Mouse (Mus musculus) heart, postnatal 0 days (tissue): ENCODE data around the gene Arap1. TPM values are rescaled to one million over a fixed set of nuclear protein-coding genes. Genes with fewer than 3 reads are reported as not detected.

ENCODE experiments used
- ATAC-seq: fragments of 200-750 bp; cut with Nextera tagmentation; 2 replicates; pipeline ENCODE4 v1.8.0; 2017; ENCODE audit warnings: low read depth, moderate number of reproducible peaks, moderate library complexity; ENCODE audit not compliant: insufficient read depth
- DNase-seq: peaks from one replicate; pipeline ENCODE4 v3.0.0-alpha.2; 2016; ENCODE audit warnings: low spot score
- H3K27ac ChIP-seq: fragments of 300-500 bp; sonication (generic); 2 replicates; pipeline ENCODE4 v1.5.1; 2014; ENCODE audit warnings: low read depth, mild to moderate bottlenecking
- H3K27me3 ChIP-seq: fragments of 300-500 bp; sonication (generic); 2 replicates; pipeline ENCODE4 v1.6.1; 2014; ENCODE audit warnings: low read length, mixed read lengths; ENCODE audit not compliant: control insufficient read depth, insufficient read depth
- H3K36me3 ChIP-seq: fragments of 300-500 bp; sonication (generic); replicated peaks from 2 replicates; pipeline ENCODE4 v1.6.1; 2014; ENCODE audit warnings: low read length, mixed read lengths; ENCODE audit not compliant: control insufficient read depth, insufficient read depth
- H3K4me1 ChIP-seq: fragments of 300-500 bp; sonication (generic); 2 replicates; pipeline ENCODE4 v1.6.1; 2014; ENCODE audit warnings: antibody characterized with exemption; ENCODE audit not compliant: control insufficient read depth, insufficient read depth
- H3K4me2 ChIP-seq: fragments of 300-500 bp; sonication (generic); 2 replicates; pipeline ENCODE4 v1.6.1; 2014; ENCODE audit warnings: low read depth, mild to moderate bottlenecking, low read length, moderate library complexity
- H3K4me3 ChIP-seq: fragments of 300-500 bp; sonication (generic); 2 replicates; pipeline ENCODE4 v1.5.1; 2014; ENCODE audit warnings: low read depth, low read length
- H3K9ac ChIP-seq: fragments of 300-500 bp; sonication (generic); replicated peaks from 2 replicates; pipeline ENCODE4 v1.6.1; 2014; ENCODE audit warnings: low read depth, low read length, mixed read lengths
- H3K9me3 ChIP-seq: fragments of 300-500 bp; sonication (generic); replicated peaks from 2 replicates; pipeline ENCODE4 v1.6.1; 2016; ENCODE audit warnings: low read length; ENCODE audit not compliant: control insufficient read depth
- CTCF ChIP-seq: IDR thresholded peaks from 2 replicates; pipeline ENCODE4 v1.5.1; 2016; ENCODE audit warnings: antibody characterized with exemption, control low read depth, low read depth
- EP300 ChIP-seq: IDR thresholded peaks from 2 replicates; pipeline ENCODE4 v1.6.1; 2016; ENCODE audit warnings: antibody characterized with exemption, low read depth
- WGBS: fragments of 180-500 bp; shearing (Covaris S2); extraction: QIAGEN DNeasy Blood & Tissue Kit; methylation state at CpG from one replicate; pipeline ENCODE4 v1.1.7; 2014; 5-methylcytosine and 5-hydroxymethylcytosine counted together
- polyA plus RNA-seq: library from polyadenylated mRNA; unstranded; fragments of >200 nt; fragmentation: Nextera tagmentation; extraction: Ambion mirVana; gene quantifications from 2 replicates; pipeline ENCODE4 v1.2.1, GENCODE M21; 2015
- total RNA-seq: library from RNA; depleted of rRNA; stranded (reverse); fragments of >200 nt; gene quantifications from 2 replicates; pipeline ENCODE4 v1.2.3, GENCODE M21; 2014; ENCODE audit warnings: low replicate concordance

The Arap1 gene
- total and polyA plus RNA-seq, 2 experiments from 2014 or later = 18.6 to 101 TPM

GRCm38 (mm10) chr7:101314396-101314795 lies 33.5 kb upstream of the Arap1 start:
- H3K9ac ChIP-seq = no peak overlapping the region
- no peak overlapping the region for H3K27ac ChIP-seq

GRCm38 (mm10) chr7:101315699-101316098 lies 32.2 kb upstream of the Arap1 start:
- ATAC-seq = no peak
- no peaks in the 10 kb centered on the region for H3K9me3 ChIP-seq
- H3K4me1 ChIP-seq = 0 out of 2 replicates have a peak, but pooled peaks cover 9% of the 10 kb centered on the region
- H3K4me2 ChIP-seq = no peak overlapping the region
- TF ChIP-seq CTCF (no peak), EP300 (no peak)
- no peak for DNase-seq
- no peak overlapping the region for H3K27ac ChIP-seq
- no peaks in the 10 kb centered on the region for H3K36me3 ChIP-seq
- no peaks in the 10 kb centered on the region for H3K27me3 ChIP-seq
- H3K9ac ChIP-seq = no peak overlapping the region
- H3K4me3 ChIP-seq = no peak overlapping the region

More at GRCm38 (mm10) chr7:101314396-101314795, 33.5 kb upstream of the Arap1 start:
- no peak overlapping the region for H3K4me3 ChIP-seq
- no peak for TF ChIP-seq EP300
- no peak for TF ChIP-seq CTCF
- DNase-seq = no peak
- no peaks in the 10 kb centered on the region for H3K9me3 ChIP-seq
- 43% methylated on average over 5 of the region's 5 CpGs for WGBS
- H3K4me2 ChIP-seq = no peak overlapping the region
- H3K27me3 ChIP-seq = no peaks in the 10 kb centered on the region
- H3K4me1 ChIP-seq = 0 out of 2 replicates have a peak, but pooled peaks cover 14% of the 10 kb centered on the region
- H3K36me3 ChIP-seq = no peaks in the 10 kb centered on the region
- ATAC-seq = no peak

GRCm38 (mm10) chr7:101316591-101317001 lies 31.3 kb upstream of the Arap1 start:
- Histone ChIP-seq H3K27ac (no peak overlapping the region), H3K4me3 (no peak overlapping the region), H3K4me2 (no peak overlapping the region), H3K9ac (no peak overlapping the region), H3K4me1 (peaks cover 13% of the 10 kb centered on the region; the same call in 1 of the 2 replicates), H3K9me3 (no peaks in the 10 kb centered on the region), H3K36me3 (no peaks in the 10 kb centered on the region), H3K27me3 (0 out of 2 replicates have a peak, but pooled peaks cover 2% of the 10 kb centered on the region)
- DNase-seq (no peak), ATAC-seq (no peak)
- TF ChIP-seq CTCF = no peak
- TF ChIP-seq EP300 = no peak
- 49% methylated on average over 6 of the region's 6 CpGs for WGBS

GRCm38 (mm10) chr7:101317014-101317413 lies 30.9 kb upstream of the Arap1 start, which contains the start of gene Stard10:
Gene Stard10, plus strand, starts transcription at chr7:101317086.
- DNase-seq = no peak
- no peak within 1 kb of the TSS for H3K4me2 ChIP-seq
- H3K9ac ChIP-seq = no peak within 1 kb of the TSS
- peaks cover 14% of the 10 kb centered on the region; the same call in 1 of the 2 replicates for H3K4me1 ChIP-seq
- H3K27me3 ChIP-seq = peaks cover 6% of the 10 kb centered on the region; the same call in 1 of the 2 replicates
- no peak for ATAC-seq
- 83% methylated on average over 3 of the region's 3 CpGs for WGBS
- no peak within 1 kb of the TSS for H3K4me3 ChIP-seq
- H3K36me3 ChIP-seq = no peaks in the 10 kb centered on the region
- no peak for TF ChIP-seq CTCF
- no peak for TF ChIP-seq EP300
- no peaks in the 10 kb centered on the region for H3K9me3 ChIP-seq
- no peak within 1 kb of the TSS for H3K27ac ChIP-seq

- Histone ChIP-seq H3K36me3 (no peaks in the 10 kb centered on the region), H3K4me1 (peaks cover 14% of the 10 kb centered on the region; the same call in 1 of the 2 replicates), H3K4me2 (no peak overlapping the region), H3K9me3 (no peaks in the 10 kb centered on the region), H3K4me3 (no peak overlapping the region), H3K27ac (no peak overlapping the region), H3K9ac (no peak overlapping the region), H3K27me3 (peaks cover 14% of the 10 kb centered on the region)
- ATAC-seq (no peak), DNase-seq (no peak)
- peak; percentile 50; the same call in 1 of the 2 replicates for TF ChIP-seq EP300
- no peak for TF ChIP-seq CTCF
- WGBS = 26% methylated on average over 4 of the region's 4 CpGs
These were observed 29.0 kb upstream of the Arap1 start for GRCm38 (mm10) chr7:101318848-101319247.

GRCm38 (mm10) chr7:101319796-101320195 lies 28.1 kb upstream of the Arap1 start:
- no peak overlapping the region for H3K4me2 ChIP-seq
- peaks cover 9% of the 10 kb centered on the region; the same call in 1 of the 2 replicates for H3K4me1 ChIP-seq
- no peak for DNase-seq
- H3K4me3 ChIP-seq = no peak overlapping the region
- peaks cover 14% of the 10 kb centered on the region for H3K27me3 ChIP-seq
- H3K36me3 ChIP-seq = no peaks in the 10 kb centered on the region
- H3K9me3 ChIP-seq = no peaks in the 10 kb centered on the region
- 70% methylated on average over 1 of the region's 1 CpGs for WGBS
- H3K9ac ChIP-seq = no peak overlapping the region
- ATAC-seq = no peak
- H3K27ac ChIP-seq = no peak overlapping the region
- TF ChIP-seq CTCF (no peak), EP300 (no peak)
